Mouse (Mus musculus): ENCODE data around the gene Il12rb2. TPM values are rescaled to one million over a fixed set of nuclear protein-coding genes. Genes with fewer than 3 reads are reported as not detected.

Gene Il12rb2
- total RNA-seq, 2 experiments from 2014 or later, result 0.20 to 0.35 TPM

DNA sequence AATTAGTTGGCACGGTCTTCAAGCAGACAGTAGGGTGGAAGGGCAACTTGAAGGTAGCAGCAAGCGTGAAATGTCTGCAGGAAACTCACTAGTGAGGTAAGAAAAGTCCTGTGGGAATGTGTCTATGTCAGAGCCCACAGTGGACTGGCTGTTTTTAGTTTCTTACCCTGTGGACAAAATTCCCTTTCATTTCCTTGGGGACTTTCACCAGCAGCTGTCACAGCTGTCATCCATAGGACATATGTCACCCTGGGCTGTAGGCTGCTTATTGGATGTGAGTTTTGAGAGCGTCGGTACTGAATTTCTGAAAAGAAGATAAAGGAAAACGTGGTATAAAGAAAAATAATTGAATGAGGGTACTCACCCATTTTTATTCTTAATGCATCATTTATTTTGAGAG, 77.2 kb downstream of the Il12rb2 start:
- no peak for DNase-seq (ENCODE audit: low spot score in 2 of 2)

DNA sequence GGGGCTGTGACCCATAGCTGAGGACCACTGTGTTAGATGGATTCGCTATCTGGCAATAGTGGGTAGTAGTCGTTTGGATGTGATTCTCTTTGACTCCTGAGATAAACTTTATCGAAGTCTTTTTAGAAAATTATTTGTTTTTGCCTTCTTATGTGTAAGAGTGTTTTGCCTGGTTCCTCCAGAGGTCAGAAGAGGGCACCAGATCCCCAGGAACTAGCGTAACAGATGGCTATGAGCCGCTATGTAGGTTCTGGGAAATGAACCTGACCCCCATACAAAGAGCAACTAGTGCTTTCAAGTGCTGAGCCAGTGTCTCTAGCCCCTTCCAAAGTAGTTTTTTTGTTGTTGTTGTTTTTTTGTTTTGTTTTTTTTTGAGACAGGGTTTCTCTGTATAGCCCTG, 79.9 kb downstream of the Il12rb2 start:
- no peak for DNase-seq (ENCODE audit: low spot score in 2 of 2)

- DNase-seq (ENCODE audit: low spot score in 2 of 2), result no peak
These were observed 83.9 kb downstream of the Il12rb2 start for GRCm38 (mm10) chr6:67292042-67292623.

DNA sequence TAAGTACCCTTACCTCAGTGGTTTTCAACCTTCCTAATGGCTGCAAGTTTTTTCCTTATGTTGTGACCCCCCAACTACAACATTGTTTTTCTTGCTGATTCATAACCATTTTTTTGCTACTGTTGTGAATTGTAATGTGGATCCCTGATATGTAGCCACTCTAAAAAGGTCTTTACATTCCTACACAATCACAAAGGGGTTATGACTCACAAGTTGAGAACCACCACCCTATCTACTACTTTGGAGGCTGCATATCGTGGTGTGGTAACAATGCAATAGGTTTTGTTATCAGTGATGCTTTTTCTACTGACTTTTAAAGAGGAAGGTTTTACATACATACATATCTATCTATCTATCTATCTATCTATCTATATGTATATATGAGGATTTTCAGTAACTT, 93.1 kb downstream of the Il12rb2 start:
- DNase-seq (ENCODE audit: low spot score in 2 of 2), result no peak

DNA sequence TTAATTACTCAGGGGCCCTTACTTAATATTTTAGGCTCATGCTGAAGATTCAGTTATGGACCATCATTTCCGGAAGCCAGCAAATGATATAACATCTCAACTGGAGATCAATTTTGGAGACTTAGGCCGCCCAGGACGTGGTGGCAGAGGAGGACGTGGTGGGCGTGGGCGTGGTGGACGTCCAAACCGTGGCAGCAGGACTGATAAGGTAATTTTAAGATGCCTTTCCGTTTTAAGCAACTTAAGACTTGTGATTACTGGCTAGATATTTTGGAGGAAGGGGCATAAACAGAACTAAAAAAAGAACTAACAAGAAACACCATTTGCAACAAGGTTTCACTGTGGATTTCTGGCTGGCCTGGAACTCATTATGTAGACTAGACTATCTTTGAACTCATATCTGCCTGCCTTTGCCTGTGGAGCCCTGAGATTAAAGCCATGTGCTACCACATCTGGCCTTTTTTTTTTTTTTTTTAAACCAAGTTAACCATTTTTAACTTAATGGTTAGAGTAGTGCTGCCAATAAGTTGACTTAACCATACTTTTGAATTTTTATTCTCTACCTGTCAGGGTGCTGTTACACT, 94.3 kb downstream of the Il12rb2 start:
- no peak for DNase-seq (ENCODE audit: low spot score in 2 of 2)

DNA sequence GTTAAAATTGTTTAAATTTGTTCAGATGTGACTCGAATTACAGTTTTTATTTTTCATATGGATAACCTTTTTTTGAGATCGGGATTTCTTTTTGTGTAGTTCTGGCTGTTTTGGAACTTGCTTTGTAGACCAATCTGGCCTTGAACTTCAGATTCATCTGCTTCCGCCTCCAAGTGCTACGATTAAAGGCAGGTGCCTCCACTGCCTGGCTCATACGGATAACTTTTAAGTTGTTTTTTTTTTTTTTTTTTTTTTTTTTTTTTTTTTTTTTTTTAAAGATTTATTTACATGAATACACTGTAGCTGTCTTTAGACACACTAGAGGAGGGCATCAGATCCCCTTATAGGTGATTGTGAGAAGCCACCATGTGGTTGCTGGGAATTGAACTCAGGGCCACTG, 98.0 kb downstream of the Il12rb2 start:
- no peak for DNase-seq (ENCODE audit: low spot score in 2 of 2)

GRCm38 (mm10) chr6:67269459-67269858, 106.5 kb downstream of the Il12rb2 start:
- no peak for DNase-seq (ENCODE audit: low spot score in 2 of 2)

DNA sequence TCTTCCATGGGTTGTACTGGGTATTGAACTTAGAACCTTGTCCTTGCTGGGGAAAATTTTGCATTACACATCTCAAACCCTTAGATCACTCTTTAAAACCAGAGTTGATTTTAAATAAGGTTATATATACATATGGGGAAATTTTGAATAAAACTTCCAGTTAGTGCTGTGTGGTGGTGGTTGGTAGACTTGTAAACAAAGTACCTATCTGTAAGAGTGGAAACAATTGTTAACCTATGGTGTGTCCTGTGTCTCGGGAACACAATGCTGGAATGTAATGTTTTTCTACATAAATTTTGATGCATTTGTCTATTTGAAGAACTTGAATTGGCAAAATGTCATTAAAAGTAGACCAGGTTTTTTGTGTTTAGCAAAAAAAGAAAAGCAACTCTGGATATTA, 107.0 kb downstream of the Il12rb2 start:
- no peak for DNase-seq (ENCODE audit: low spot score in 2 of 2)

DNA sequence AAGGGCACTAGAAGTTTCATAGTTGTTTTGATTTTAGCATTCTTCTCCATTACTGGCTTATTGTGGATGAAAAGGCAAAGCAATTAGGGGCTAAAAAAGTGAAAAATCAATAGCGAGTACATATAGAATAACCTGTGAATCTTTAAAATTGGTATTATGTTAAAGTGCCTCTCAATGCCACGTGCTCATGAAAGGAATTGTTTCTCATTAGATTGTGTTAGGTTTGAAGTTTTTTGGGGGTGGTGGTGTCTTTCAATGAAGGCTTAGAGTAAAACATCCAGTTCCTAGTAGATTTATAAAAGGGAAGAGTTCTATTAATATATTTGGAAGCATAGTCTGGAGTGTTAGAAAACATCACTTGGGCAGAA, 107.8 kb downstream of the Il12rb2 start:
- DNase-seq (ENCODE audit: low spot score in 2 of 2), result no peak

DNA sequence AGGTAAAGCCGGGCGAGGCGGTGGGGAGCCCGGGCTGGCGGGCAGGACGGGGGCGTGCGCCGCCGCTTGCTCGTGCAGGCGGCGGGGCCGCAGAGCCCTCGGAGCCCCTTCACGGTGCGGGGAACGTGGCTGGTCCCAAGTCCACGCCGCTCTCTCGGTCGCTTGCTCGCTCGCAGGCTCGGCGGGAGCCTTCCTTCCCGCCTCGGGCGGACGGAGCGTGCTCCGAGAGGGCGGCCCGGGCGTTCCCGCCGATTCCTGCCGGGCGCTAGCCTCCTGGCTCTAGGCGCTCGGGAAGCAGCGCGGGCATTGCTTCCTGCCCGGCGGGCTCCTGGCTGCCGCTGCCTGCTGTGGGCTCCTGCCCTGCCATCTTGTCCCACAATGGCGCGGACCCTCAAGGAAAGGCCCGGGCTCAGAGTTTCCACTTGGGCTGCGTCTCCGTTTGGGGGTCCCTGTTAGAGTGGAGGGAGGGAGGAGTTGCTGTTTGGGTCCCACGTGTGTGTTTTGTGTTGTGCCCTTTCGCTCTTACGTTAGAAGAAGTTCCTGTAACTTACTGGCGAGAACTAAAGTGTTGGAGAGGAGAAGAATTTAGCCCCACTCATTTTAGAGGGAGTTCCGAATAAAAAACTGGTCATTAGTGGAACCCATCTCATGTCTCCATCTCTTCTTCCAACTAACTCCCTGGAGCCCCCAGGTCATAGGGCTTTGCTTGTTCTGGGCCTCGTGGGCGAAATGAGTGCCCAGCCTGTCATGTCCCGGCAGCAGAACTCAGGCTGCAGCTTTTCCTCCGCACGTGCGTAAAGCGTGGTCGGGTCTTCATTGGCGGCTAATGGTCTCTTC, 108.4 kb downstream of the Il12rb2 start:
- peak; percentile 36 to 58 for DNase-seq (ENCODE audit: low spot score in 2 of 2)

DNA sequence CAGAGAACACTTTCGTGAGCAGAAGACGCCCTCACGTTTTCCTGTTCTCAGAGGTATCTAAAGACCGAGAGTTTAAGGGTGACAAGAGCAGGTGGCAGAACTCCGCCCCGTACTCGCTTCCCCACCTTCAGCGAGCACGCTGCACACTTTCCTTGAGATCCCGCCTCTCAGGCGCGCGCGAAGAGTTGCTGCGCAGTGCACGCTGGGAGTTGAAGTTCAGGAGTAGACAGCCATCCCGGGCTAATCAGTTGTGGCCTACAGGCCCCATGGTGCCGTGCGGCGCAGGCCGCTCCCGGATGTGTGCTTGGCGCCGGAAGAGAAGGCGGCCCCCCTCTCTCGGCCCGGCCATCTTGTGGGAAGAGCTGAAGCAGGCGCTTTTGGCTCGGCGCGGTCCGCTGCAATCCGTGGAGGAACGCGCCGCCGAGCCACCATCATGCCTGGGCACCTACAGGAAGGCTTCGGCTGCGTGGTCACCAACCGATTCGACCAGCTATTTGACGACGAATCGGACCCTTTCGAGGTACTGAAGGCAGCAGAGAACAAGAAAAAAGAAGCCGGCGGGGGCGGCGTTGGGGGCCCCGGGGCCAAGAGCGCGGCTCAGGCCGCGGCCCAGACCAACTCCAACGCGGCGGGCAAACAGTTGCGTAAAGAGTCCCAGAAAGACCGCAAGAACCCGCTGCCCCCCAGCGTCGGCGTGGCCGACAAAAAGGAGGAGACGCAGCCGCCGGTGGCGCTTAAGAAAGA, 109.2 kb downstream of the Il12rb2 start:
- DNase-seq (ENCODE audit: low spot score in 2 of 2), result peak; percentile 85 to 88

DNA sequence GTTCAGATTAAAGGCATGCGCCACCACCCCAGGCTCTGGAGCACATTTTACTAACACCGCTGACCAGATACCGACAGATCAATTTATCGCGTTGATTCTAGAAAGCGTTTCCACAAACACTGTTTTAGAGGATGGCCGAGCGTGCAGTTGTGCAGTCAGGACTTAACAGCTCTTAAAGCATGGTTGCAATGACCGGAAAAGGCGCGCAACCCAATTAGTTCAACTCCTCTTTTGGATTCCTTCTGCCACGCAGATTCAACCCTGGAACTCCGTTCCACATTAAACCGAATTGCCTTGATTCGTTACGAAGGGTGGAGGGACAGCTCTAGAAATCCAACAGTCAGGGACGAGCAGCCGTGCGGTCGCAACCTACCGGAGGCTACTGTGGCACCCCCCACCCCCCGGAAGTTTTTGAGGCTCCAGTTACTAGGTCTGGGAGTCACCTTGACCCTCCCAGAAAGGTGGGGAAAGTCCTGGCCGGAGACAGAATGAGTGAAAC, 109.8 kb downstream of the Il12rb2 start:
- DNase-seq (ENCODE audit: low spot score in 2 of 2), result no peak

DNA sequence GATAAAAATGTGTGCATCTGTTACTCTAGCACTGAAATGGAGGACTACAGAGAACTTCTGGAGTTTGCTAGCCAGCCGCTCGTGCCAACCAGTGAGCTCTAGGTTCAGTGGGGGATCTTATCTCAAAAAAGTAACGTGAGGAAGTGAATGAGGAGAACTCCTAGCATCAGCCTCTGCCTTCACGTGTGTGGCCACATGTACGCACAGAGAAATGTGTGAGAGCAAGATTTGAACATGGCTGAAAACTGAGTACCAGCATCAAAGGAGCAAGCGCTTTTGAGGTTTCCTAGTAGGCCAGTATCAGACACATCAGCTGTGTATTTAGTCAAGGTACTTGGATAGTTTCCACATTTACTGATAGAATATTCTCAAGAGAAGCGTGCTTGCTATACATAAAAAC, 111.1 kb downstream of the Il12rb2 start:
- DNase-seq (ENCODE audit: low spot score in 2 of 2), result no peak

DNA sequence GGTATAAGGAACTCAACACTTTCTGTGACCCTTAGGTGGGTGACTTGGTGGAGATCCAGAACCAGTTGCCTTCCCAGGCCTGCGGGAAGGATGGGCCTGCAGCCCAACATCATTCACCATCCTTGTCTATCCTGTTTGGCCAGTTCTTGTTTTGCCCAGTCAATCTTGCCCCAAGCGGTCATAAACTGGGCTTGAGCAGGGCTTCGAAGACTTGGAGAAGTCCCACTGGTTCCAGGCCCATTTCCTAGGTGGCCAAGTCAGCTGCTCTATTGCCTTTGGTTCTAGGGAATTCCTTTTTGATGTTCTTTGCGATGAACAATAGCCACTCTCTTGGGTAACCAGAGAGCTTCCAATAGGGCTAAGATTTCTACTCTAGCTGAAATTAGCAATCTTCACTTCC, 124.9 kb downstream of the Il12rb2 start:
- no peak for DNase-seq (ENCODE audit: low spot score in 2 of 2)

DNA sequence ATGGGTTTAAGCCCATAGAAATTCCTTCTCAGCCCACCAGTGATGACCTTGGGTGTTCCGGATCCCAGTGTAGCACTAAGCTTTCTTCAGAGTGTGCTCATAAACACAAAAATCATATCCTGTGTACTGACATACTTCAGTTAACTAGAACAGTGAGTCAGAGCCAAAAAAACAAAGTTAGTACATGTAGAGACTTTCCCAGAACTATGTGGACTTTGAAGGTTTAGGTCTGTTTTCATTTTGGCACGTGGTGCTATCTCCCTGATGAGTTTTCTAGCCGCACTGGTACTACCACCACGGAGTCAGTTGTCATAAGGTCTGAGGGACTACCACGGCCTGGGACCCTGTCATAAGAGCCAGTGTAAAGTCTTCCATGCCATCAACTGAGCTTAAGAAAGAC, 131.5 kb downstream of the Il12rb2 start:
- DNase-seq (ENCODE audit: low spot score in 2 of 2), result no peak

DNA sequence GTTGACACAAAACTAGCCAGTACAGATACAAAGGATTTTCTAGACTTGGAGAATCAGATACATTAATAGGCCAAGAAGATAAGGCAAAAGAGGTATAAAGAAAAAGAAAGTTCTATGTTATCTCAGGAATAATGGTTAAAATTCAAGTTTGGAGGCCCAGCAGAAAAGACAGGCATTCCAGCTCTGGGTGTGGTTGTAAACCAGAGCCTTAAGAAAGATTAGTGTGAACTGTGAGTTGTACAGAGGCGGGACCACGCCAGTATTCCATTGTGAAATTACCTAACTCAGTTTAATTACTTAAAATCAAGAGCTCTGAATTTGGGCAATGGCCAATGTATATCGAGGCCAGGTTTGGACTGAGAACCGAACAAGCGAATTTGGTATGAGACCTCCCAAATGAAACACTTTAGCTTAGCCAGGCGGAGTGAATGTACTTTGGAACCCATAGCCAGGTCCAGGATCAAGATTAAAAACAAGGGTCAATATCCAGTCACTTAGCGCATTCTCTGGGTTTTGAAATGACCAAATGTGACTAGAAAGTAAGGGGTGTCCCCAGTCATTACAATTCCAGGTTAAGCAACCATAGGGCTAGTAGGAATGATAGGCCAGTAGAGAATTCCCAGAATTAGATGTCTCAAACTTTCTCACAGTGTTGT, 132.1 kb downstream of the Il12rb2 start:
- DNase-seq (ENCODE audit: low spot score in 2 of 2), result no peak

Other genes starting within 250 kb of the Il12rb2 start
- 100 to 1,000 TPM; 263 to 321 TPM for gene Serbp1, start 138.0 kb downstream of the Il12rb2 start, total RNA-seq (2021)
- 10 to 100 TPM; 17.7 to 24.0 TPM for gene Il23r, start 115.7 kb upstream of the Il12rb2 start, total RNA-seq (2021)
- not detected for gene Tacstd2, start 159.6 kb upstream of the Il12rb2 start, total RNA-seq (2021)

All from adrenal gland, adult 18-20 months (tissue).